Mouse (Mus musculus): ENCODE data around the gene Tmprss6. TPM values are rescaled to one million over a fixed set of nuclear protein-coding genes. Genes with fewer than 3 reads are reported as not detected.

Gene Tmprss6
- polyA plus RNA-seq, 1 experiment from 2014 or later, result 0.19 TPM

GRCm38 (mm10) chr15:78401921-78402320 lies 66.5 kb downstream of the Tmprss6 start:
- Histone ChIP-seq H3K9ac (peak overlapping the region; percentile 25; the same call in 1 of the 2 replicates), H3K4me1 (replicated peaks) (peaks cover 44% of the 10 kb centered on the region), H3K27ac (ENCODE audit: poor library complexity, severe bottlenecking) (no peak overlapping the region), H3K4me3 (no peak overlapping the region), H3K4me2 (no peak overlapping the region), H3K27me3 (replicated peaks) (no peaks in the 10 kb centered on the region), H3K36me3 (no peaks in the 10 kb centered on the region), H3K9me3 (replicated peaks) (no peaks in the 10 kb centered on the region)
- 49% methylated on average over 4 of the region's 4 CpGs for WGBS
- no peak for ATAC-seq (ENCODE audit: insufficient number of reproducible peaks, low FRiP score)

GRCm38 (mm10) chr15:78401345-78401744 lies 67.1 kb downstream of the Tmprss6 start:
- no peaks in the 10 kb centered on the region for H3K9me3 ChIP-seq (replicated peaks)
- H3K4me2 ChIP-seq, result no peak overlapping the region
- no peaks in the 10 kb centered on the region for H3K36me3 ChIP-seq
- ATAC-seq (ENCODE audit: insufficient number of reproducible peaks, low FRiP score), result no peak
- 74% methylated on average over 6 of the region's 6 CpGs for WGBS
- H3K27ac ChIP-seq (ENCODE audit: poor library complexity, severe bottlenecking), result no peak overlapping the region
- no peak overlapping the region for H3K4me3 ChIP-seq
- H3K4me1 ChIP-seq (replicated peaks), result peaks cover 42% of the 10 kb centered on the region
- H3K27me3 ChIP-seq (replicated peaks), result no peaks in the 10 kb centered on the region
- H3K9ac ChIP-seq, result peak overlapping the region; percentile 25; the same call in 1 of the 2 replicates

- Histone ChIP-seq H3K36me3 (no peaks in the 10 kb centered on the region), H3K4me2 (no peak within 1 kb of the TSS), H3K4me1 (replicated peaks) (no peaks in the 10 kb centered on the region), H3K9me3 (replicated peaks) (no peaks in the 10 kb centered on the region), H3K27me3 (replicated peaks) (no peaks in the 10 kb centered on the region), H3K4me3 (no peak within 1 kb of the TSS), H3K9ac (no peak within 1 kb of the TSS), H3K27ac (ENCODE audit: poor library complexity, severe bottlenecking) (no peak within 1 kb of the TSS)
- 79% methylated on average over 8 of the region's 8 CpGs for WGBS
- no peak for ATAC-seq (ENCODE audit: insufficient number of reproducible peaks, low FRiP score)
Observed at GRCm38 (mm10) chr15:78395478-78395962, 72.9 kb downstream of the Tmprss6 start, which contains the start of gene Tex33. Gene Tex33 (minus strand): TSS chr15:78395912.

GRCm38 (mm10) chr15:78390855-78391254 lies 77.6 kb downstream of the Tmprss6 start:
- Histone ChIP-seq H3K27me3 (replicated peaks) (no peaks in the 10 kb centered on the region), H3K4me3 (no peak overlapping the region), H3K9me3 (replicated peaks) (no peaks in the 10 kb centered on the region), H3K27ac (ENCODE audit: poor library complexity, severe bottlenecking) (no peak overlapping the region), H3K9ac (no peak overlapping the region), H3K4me1 (replicated peaks) (no peaks in the 10 kb centered on the region), H3K36me3 (no peaks in the 10 kb centered on the region), H3K4me2 (no peak overlapping the region)
- no peak for ATAC-seq (ENCODE audit: insufficient number of reproducible peaks, low FRiP score)
- WGBS, result 70% methylated on average over 3 of the region's 3 CpGs

Other genes starting within 250 kb of the Tmprss6 start
- gene Ncf4, start 223.8 kb downstream of the Tmprss6 start, polyA plus RNA-seq (2016; fragmentation: Nextera tagmentation; extraction: Ambion mirVana), result 11.2 and 13.7 TPM in 2 replicates
- gene Csf2rb2, start 162.9 kb downstream of the Tmprss6 start, polyA plus RNA-seq (2016; fragmentation: Nextera tagmentation; extraction: Ambion mirVana), result 0.48 and 0.51 TPM in 2 replicates
- gene Csf2rb, start 142.9 kb downstream of the Tmprss6 start, polyA plus RNA-seq (2016; fragmentation: Nextera tagmentation; extraction: Ambion mirVana), result 2.4 and 3.1 TPM in 2 replicates
- not detected in 2 replicates for gene Tex33, start 72.7 kb downstream of the Tmprss6 start, polyA plus RNA-seq (2016; fragmentation: Nextera tagmentation; extraction: Ambion mirVana)
- 7.6 and 9.0 TPM in 2 replicates for gene Tst, start 62.7 kb downstream of the Tmprss6 start, polyA plus RNA-seq (2016; fragmentation: Nextera tagmentation; extraction: Ambion mirVana)
- gene Mpst, start 62.2 kb downstream of the Tmprss6 start, polyA plus RNA-seq (2016; fragmentation: Nextera tagmentation; extraction: Ambion mirVana), result 0.32 and 1.1 TPM in 2 replicates
- gene Kctd17, start 40.1 kb downstream of the Tmprss6 start, polyA plus RNA-seq (2016; fragmentation: Nextera tagmentation; extraction: Ambion mirVana), result 19.9 and 21.6 TPM in 2 replicates
- gene Il2rb, start 26.6 kb upstream of the Tmprss6 start, polyA plus RNA-seq (2016; fragmentation: Nextera tagmentation; extraction: Ambion mirVana), result 0.09 TPM in 1 of 2 replicates, not detected in the other
- 30.4 and 32.4 TPM in 2 replicates for gene C1qtnf6, start 62.8 kb upstream of the Tmprss6 start, polyA plus RNA-seq (2016; fragmentation: Nextera tagmentation; extraction: Ambion mirVana)
- gene Sstr3, start 76.1 kb upstream of the Tmprss6 start, polyA plus RNA-seq (2016; fragmentation: Nextera tagmentation; extraction: Ambion mirVana), result 0.13 TPM in 1 of 2 replicates, not detected in the other
- 5.5 and 6.9 TPM in 2 replicates for gene Rac2, start 104.1 kb upstream of the Tmprss6 start, polyA plus RNA-seq (2016; fragmentation: Nextera tagmentation; extraction: Ambion mirVana)
- 3.8 and 4.8 TPM in 2 replicates for gene Cyth4, start 128.4 kb upstream of the Tmprss6 start, polyA plus RNA-seq (2016; fragmentation: Nextera tagmentation; extraction: Ambion mirVana)